In the genomic region with DNA sequence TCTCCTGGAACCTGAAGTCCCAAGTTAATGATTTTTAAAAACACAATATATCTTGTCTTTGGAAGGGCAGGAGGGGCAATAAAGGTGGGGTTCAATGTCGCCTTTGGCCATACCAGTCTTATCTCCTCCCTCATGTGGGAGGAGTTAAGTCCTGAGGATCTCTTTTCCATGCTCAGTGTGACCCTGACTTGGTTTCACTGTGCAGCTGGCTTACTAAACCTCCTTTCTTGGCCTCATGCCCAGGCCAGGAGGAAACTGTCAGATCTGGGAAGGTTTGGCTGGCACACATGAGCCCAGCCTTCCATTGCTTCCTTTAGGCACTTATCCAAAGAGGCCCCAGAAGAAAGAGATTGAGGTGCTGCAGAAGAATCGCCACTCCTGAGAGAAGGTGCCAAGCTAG, we compare ENCODE assay signal across 12 mouse cellular contexts. TPM values are rescaled to one million over a fixed set of nuclear protein-coding genes. Genes with fewer than 3 reads are reported as not detected.
DNase-seq lines count a peak whose midpoint lies in the region; ATAC-seq and TF ChIP-seq lines count a peak whose summit lies in the region.
"Had no signal": no experiment of that assay in that cellular context is flagged by ENCODE, and none has a peak within 500 bp of the region (broad histone marks: within the 10 kb centered on the region; RNA-seq: fewer than 3 reads in every experiment).

A gene (plus strand): TSS at position 189 of the 400 bp plus-strand sequence.

- H3K36me3 ChIP-seq in kidney, embryonic 16.5 days (ENCODE audit: insufficient read depth, low read length): no peaks in the 10 kb centered on the region
- no peaks in the 10 kb centered on the region for H3K36me3 ChIP-seq in heart, postnatal 0 days (replicated peaks; ENCODE audit: control insufficient read depth, insufficient read depth, low read length)
- H3K36me3 ChIP-seq: liver, embryonic 15.5 days had no signal

- no peak for ATAC-seq in kidney, embryonic 16.5 days (ENCODE audit: low FRiP score, low TSS enrichment)
- peak; percentile 49; the same call in 1 of the 2 replicates for ATAC-seq in heart, postnatal 0 days (ENCODE audit: insufficient read depth, low read depth)

- H3K4me2 ChIP-seq in kidney, embryonic 16.5 days (replicated peaks; ENCODE audit: low read depth, low read length): no peak within 1 kb of the TSS
- no peak within 1 kb of the TSS for H3K4me2 ChIP-seq in heart, postnatal 0 days (ENCODE audit: low read depth, low read length)
- H3K4me2 ChIP-seq: liver, embryonic 15.5 days had no signal

- H3K4me3 ChIP-seq in kidney, embryonic 16.5 days (ENCODE audit: low read length): no peak within 1 kb of the TSS
- H3K4me3 ChIP-seq in heart, postnatal 0 days (ENCODE audit: low read depth, low read length): no peak within 1 kb of the TSS
- H3K4me3 ChIP-seq: liver, embryonic 15.5 days had no signal

- 54% methylated on average over 2 of the region's 2 CpGs for WGBS in kidney, embryonic 16.5 days
- 16% methylated on average over 2 of the region's 2 CpGs for WGBS in heart, postnatal 0 days

- H3K27me3 ChIP-seq in kidney, embryonic 16.5 days (ENCODE audit: insufficient read depth, low read length): no peaks in the 10 kb centered on the region
- no peaks in the 10 kb centered on the region for H3K27me3 ChIP-seq in heart, postnatal 0 days (ENCODE audit: control insufficient read depth, insufficient read depth, low read length)
- H3K27me3 ChIP-seq: liver, embryonic 15.5 days had no signal

- H3K27ac ChIP-seq in kidney, embryonic 16.5 days (ENCODE audit: low read length): no peak within 1 kb of the TSS
- H3K27ac ChIP-seq in heart, postnatal 0 days (ENCODE audit: low read depth): no peak within 1 kb of the TSS
- H3K27ac ChIP-seq: liver, embryonic 15.5 days had no signal

- no peaks in the 10 kb centered on the region for H3K9me3 ChIP-seq in kidney, embryonic 16.5 days (ENCODE audit: low read length)
- no peaks in the 10 kb centered on the region for H3K9me3 ChIP-seq in heart, postnatal 0 days (replicated peaks; ENCODE audit: control insufficient read depth, low read length)
- H3K9me3 ChIP-seq: liver, embryonic 15.5 days had no signal

- no peak within 1 kb of the TSS for H3K9ac ChIP-seq in kidney, embryonic 16.5 days (replicated peaks; ENCODE audit: low read length)
- no peak within 1 kb of the TSS for H3K9ac ChIP-seq in heart, postnatal 0 days (replicated peaks; ENCODE audit: low read depth, low read length)
- H3K9ac ChIP-seq: liver, embryonic 15.5 days had no signal

- intact Hi-C loops in gastrocnemius, postnatal 14 days (cut with DNase I; ENCODE audit: low total_unique reads): no loop called here

- no peak for TF ChIP-seq CTCF in heart, postnatal 0 days (IDR thresholded peaks at IDR 0.05; ENCODE audit: low read depth)

- TF ChIP-seq EP300 in heart, postnatal 0 days (IDR thresholded peaks at IDR 0.05; ENCODE audit: low read depth): no peak

- no peaks in the 10 kb centered on the region for H3K4me1 ChIP-seq in kidney, embryonic 16.5 days (ENCODE audit: insufficient read depth, low read length)
- no peaks in the 10 kb centered on the region for H3K4me1 ChIP-seq in heart, postnatal 0 days (ENCODE audit: control insufficient read depth, insufficient read depth)
- H3K4me1 ChIP-seq: liver, embryonic 15.5 days had no signal

- DNase-seq in kidney, adult 11 months: peak; percentile 55
- DNase-seq in adipocyte (ENCODE audit: low spot score): peak; percentile 49
- no peak for DNase-seq in heart, postnatal 0 days (ENCODE audit: low spot score)
- DNase-seq in lung, postnatal 10 days: peak; percentile 75
- no peak for DNase-seq in gastrocnemius, postnatal 25 days
- DNase-seq in spleen, postnatal 10 days (ENCODE audit: low spot score in 2 of 2): no peak
- DNase-seq in gastrocnemius, postnatal 14 days: no peak

RNA-seq across cellular contexts. Expression of the gene that starts here (rescaled TPM):
- polyA plus RNA-seq in kidney, embryonic 16.5 days (2015; fragmentation: Nextera tagmentation; extraction: Ambion mirVana): not detected in 2 replicates
- not detected in 2 replicates for total RNA-seq in heart, postnatal 0 days (2014; rRNA removed; ENCODE audit: low replicate concordance)
- polyA plus RNA-seq in heart, postnatal 0 days (2015; fragmentation: Nextera tagmentation; extraction: Ambion mirVana): not detected in 2 replicates
- not detected for total RNA-seq in gastrocnemius, postnatal 25 days (2021)
- total RNA-seq in gastrocnemius, postnatal 14 days (2021): not detected
- total RNA-seq: hematopoietic stem cell, adult 5-6 weeks; MEL had no signal
- polyA plus RNA-seq: cortical plate, adult 2 months; liver, embryonic 15.5 days had no signal

Comparison
In these comparisons a context has a peak if more than half of its experiments do, and no peak if none do; other contexts are left out.
1. Peak in ATAC-seq in heart, postnatal 0 days; RNA of the gene not detected or under 1 TPM.
2. DNase-seq: peak in kidney, adult 11 months (single experiment), adipocyte (single experiment) and lung, postnatal 10 days (single experiment); none in heart, postnatal 0 days (single experiment), gastrocnemius, postnatal 25 days (single experiment), spleen, postnatal 10 days (0 of 2) and gastrocnemius, postnatal 14 days (single experiment).